Mouse (Mus musculus) kidney, adult 8-10 months (tissue): ENCODE data around the gene Tceal5.
A peak's percentile ranks its signal among the peaks of the same experiment; 100 is the strongest.

Source experiments
- DNase-seq, 2 experiments: peaks; one replicate each; pipeline ENCODE4 v3.0.0; 2022

The Tceal5 gene

GRCm38 (mm10) chrX:136171189-136172117 lies 32.2 kb downstream of the Tceal5 start:
- peak; percentile 36 to 49 for DNase-seq

- no peak for DNase-seq
Measured at GRCm38 (mm10) chrX:136170625-136171024, 33.1 kb downstream of the Tceal5 start.
